Mouse (Mus musculus) intestine, embryonic 14.5 days (tissue): ENCODE data around the gene Vmn2r41. TPM values are rescaled to one million over a fixed set of nuclear protein-coding genes. Genes with fewer than 3 reads are reported as not detected.
"Not testable (repeated sequence)": the region's sequence is repeated elsewhere in the genome, so short reads cannot be mapped to it uniquely, and the experiment has no call there.

Experiments used
- ATAC-seq: fragments of 200-750 bp; cut with Nextera tagmentation; replicated peaks from 2 replicates; pipeline ENCODE4 v1.8.0; 2017; ENCODE audit warnings: low read depth, moderate number of reproducible peaks, moderate TSS enrichment, moderate library complexity; ENCODE audit not compliant: low FRiP score, low TSS enrichment
- DNase-seq: peaks from one replicate; pipeline ENCODE4 v3.0.0-alpha.2; 2018; ENCODE audit warnings: low spot score
- H3K27ac ChIP-seq: fragments of 300-500 bp; sonication (generic); 2 replicates; pipeline ENCODE4 v1.5.1; 2014; ENCODE audit warnings: low read depth, mild to moderate bottlenecking, control low read depth
- H3K27me3 ChIP-seq: fragments of 300-500 bp; sonication (generic); replicated peaks from 2 replicates; pipeline ENCODE4 v1.6.1; 2014; ENCODE audit warnings: low read length, control low read depth; ENCODE audit not compliant: control insufficient read depth, insufficient read depth
- H3K36me3 ChIP-seq: fragments of 300-500 bp; sonication (generic); 2 replicates; pipeline ENCODE4 v1.6.1; 2014; ENCODE audit warnings: low read length, control low read depth; ENCODE audit not compliant: control insufficient read depth, insufficient read depth
- H3K4me1 ChIP-seq: fragments of 300-500 bp; sonication (generic); replicated peaks from 2 replicates; pipeline ENCODE4 v1.6.1; 2014; ENCODE audit warnings: low read length, control low read depth, mixed read lengths; ENCODE audit not compliant: control insufficient read depth, insufficient read depth
- H3K4me2 ChIP-seq: fragments of 300-500 bp; sonication (generic); 2 replicates; pipeline ENCODE4 v1.6.1; 2014; ENCODE audit warnings: low read length
- H3K4me3 ChIP-seq: fragments of 300-500 bp; sonication (generic); 2 replicates; pipeline ENCODE4 v1.5.1; 2014; ENCODE audit warnings: low read depth, low read length, control low read depth, mixed read lengths
- H3K9ac ChIP-seq: fragments of 300-500 bp; sonication (generic); 2 replicates; pipeline ENCODE4 v1.6.1; 2014; ENCODE audit warnings: mild to moderate bottlenecking, low read length
- H3K9me3 ChIP-seq: fragments of 300-500 bp; sonication (generic); 2 replicates; pipeline ENCODE4 v1.6.1; 2016; ENCODE audit warnings: low read length, control low read depth; ENCODE audit not compliant: control insufficient read depth
- WGBS: fragments of 180-500 bp; shearing (Covaris S2); extraction: QIAGEN DNeasy Blood & Tissue Kit; methylation state at CpG from one replicate; pipeline ENCODE4 v1.1.7; 2014; 5-methylcytosine and 5-hydroxymethylcytosine counted together
- polyA plus RNA-seq: library from polyadenylated mRNA; unstranded; fragments of >200 nt; fragmentation: Nextera tagmentation; extraction: Ambion mirVana; gene quantifications from 2 replicates; pipeline ENCODE4 v1.2.1, GENCODE M21; 2014

Gene Vmn2r41
- polyA plus RNA-seq = not detected in 2 replicates

DNA sequence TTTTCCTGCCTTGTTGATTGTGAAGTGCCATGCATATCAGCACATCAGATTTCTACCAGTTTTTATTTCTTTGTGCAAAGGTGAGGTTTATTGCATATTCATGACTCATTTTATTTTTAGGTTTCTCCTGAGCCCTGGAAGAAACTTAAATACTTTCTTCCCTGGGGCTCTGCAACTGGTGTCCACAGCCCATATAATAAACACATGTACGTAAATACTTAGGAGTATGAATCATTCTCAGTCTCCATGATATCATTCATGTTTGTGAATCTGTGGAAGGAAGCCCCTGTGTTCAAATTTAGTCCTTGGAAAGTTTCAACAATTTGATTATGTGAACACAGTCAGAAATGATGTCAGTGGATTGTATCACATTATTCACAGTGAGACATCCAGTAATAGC is at the start of gene Vmn2r41:
Gene Vmn2r41 (minus strand): TSS at position 101 of the 400 bp plus-strand sequence.
- H3K27ac ChIP-seq, H3K4me2 ChIP-seq, ATAC-seq, H3K9me3 ChIP-seq, H3K27me3 ChIP-seq, H3K4me3 ChIP-seq, DNase-seq, H3K4me1 ChIP-seq, H3K36me3 ChIP-seq, H3K9ac ChIP-seq: not testable (repeated sequence)
- WGBS = no CpG with 5 or more reads among the region's 1 CpGs

DNA sequence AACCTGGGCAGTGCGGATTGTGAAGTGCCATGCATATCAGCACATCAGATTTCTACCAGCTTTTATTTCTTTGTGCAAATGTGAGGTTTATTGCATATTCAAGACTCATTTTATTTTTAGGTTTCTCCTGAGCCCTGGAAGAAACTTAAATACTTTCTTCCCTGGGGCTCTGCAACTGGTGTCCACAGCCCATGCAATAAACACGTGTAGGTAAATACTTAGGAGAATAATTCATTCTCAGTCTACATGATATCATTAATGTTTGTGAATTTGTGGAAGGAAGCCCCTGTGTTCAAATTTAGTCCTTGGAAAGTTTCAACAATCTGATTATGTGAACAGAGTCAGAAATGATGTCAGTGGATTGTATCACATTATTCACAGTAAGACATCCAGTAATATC is 38.8 kb upstream of the Vmn2r41 start, which contains the start of gene Vmn2r42:
Gene Vmn2r42 (minus strand): TSS at position 101 of the 400 bp plus-strand sequence.
- not testable (repeated sequence) for H3K27me3 ChIP-seq, H3K36me3 ChIP-seq, H3K9ac ChIP-seq, H3K9me3 ChIP-seq, H3K4me2 ChIP-seq, H3K27ac ChIP-seq, H3K4me1 ChIP-seq, DNase-seq, H3K4me3 ChIP-seq, ATAC-seq
- no CpG with 5 or more reads among the region's 2 CpGs for WGBS

DNA sequence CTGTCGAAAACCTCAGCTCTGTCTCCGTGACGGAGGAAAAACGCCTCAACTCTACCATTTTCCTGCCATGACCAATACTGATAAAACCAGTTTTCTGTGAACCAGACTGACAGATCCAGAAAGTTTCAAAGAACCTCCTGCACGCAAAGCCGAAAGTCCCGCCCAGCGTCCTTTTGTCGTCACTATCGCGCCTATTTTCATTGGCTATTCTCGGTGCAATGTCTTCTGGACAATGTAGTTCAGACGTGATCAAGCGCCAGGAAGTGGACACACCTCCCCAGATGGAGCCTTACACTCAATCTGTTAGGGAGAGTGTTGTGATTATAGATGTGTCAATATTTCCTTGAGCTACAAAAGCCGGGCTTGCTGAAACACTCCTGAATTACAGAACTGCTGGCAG is 68.6 kb downstream of the Vmn2r41 start:
- not testable (repeated sequence) for H3K27me3 ChIP-seq, H3K9me3 ChIP-seq, H3K4me2 ChIP-seq, H3K27ac ChIP-seq, H3K4me1 ChIP-seq, H3K36me3 ChIP-seq, ATAC-seq, H3K9ac ChIP-seq, H3K4me3 ChIP-seq, DNase-seq
- WGBS = 29% methylated on average over 10 of the region's 15 CpGs

Other genes starting within 250 kb of the Vmn2r41 start
- gene Vmn2r42, start 38.7 kb upstream of the Vmn2r41 start, polyA plus RNA-seq = not detected in 2 replicates
- not detected in 2 replicates for gene Vmn2r43, start 98.9 kb upstream of the Vmn2r41 start, polyA plus RNA-seq
- not detected in 2 replicates for gene Vmn2r44, start 221.7 kb upstream of the Vmn2r41 start, polyA plus RNA-seq